In the genomic region with DNA sequence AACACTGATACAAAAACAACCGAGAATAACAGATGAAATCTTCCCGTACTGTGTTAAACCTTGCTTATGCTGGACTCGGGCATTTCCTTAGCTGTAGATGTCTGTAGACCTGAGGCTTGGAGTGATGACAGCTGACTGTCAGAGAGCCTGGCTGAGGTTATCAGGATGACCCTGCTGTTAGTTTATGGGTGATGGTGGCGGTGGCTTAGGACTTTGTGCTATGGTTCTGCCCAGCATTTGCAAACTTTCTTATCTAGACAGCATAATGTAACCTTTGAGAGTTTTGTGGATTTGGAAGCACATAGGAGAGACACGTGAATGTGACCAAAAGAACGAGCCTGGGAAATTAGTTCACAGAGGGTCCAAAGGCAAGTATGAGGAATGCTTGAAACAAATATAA, we compare ENCODE assay signal across 20 mouse cellular contexts.
A peak's percentile ranks its signal among the peaks of the same experiment; 100 is the strongest.
DNase-seq lines count a peak whose midpoint lies in the region; ATAC-seq and TF ChIP-seq lines count a peak whose summit lies in the region.
"Had no signal": no experiment of that assay in that cellular context is flagged by ENCODE, and none has a peak within 500 bp of the region (broad histone marks: within the 10 kb centered on the region; RNA-seq: fewer than 3 reads in every experiment).

No protein-coding gene starts in this region.

- no peak for TF ChIP-seq CTCF in heart, postnatal 0 days (IDR thresholded peaks at IDR 0.05; ENCODE audit: low read depth)

- peak overlapping the region; percentile 20; the same call in 1 of the 2 replicates for H3K27ac ChIP-seq in heart, postnatal 0 days (ENCODE audit: low read depth)
- H3K27ac ChIP-seq in limb, embryonic 14.5 days (replicated peaks; ENCODE audit: low read depth, low read length): 0 out of 2 replicates have a peak overlapping the region, but pooled peaks have one; percentile 14
- H3K27ac ChIP-seq in liver, embryonic 12.5 days: peak overlapping the region; percentile 42; the same call in 1 of the 2 replicates
- H3K27ac ChIP-seq: embryonic facial prominence, embryonic 12.5 days; hindbrain, embryonic 10.5 days; midbrain, embryonic 15.5 days had no signal

- no peak overlapping the region for H3K9ac ChIP-seq in heart, postnatal 0 days (replicated peaks; ENCODE audit: low read depth, low read length)
- H3K9ac ChIP-seq in limb, embryonic 14.5 days (ENCODE audit: low read depth, low read length, severe bottlenecking): no peak overlapping the region
- no peak overlapping the region for H3K9ac ChIP-seq in liver, embryonic 12.5 days
- H3K9ac ChIP-seq: embryonic facial prominence, embryonic 12.5 days; midbrain, embryonic 15.5 days had no signal

- 39% methylated on average over 6 of the region's 6 CpGs for WGBS in heart, postnatal 0 days
- whole genome bisulfite sequencing in limb, embryonic 14.5 days: 85% methylated on average over 6 of the region's 6 CpGs
- WGBS in liver, embryonic 12.5 days (ENCODE audit: insufficient replicate concordance): 34% methylated on average over 6 of the region's 6 CpGs

- no peaks in the 10 kb centered on the region for H3K4me1 ChIP-seq in heart, postnatal 0 days (ENCODE audit: control insufficient read depth, insufficient read depth)
- H3K4me1 ChIP-seq in limb, embryonic 14.5 days (ENCODE audit: control insufficient read depth, insufficient read depth, low read length): peaks cover 22% of the 10 kb centered on the region
- H3K4me1 ChIP-seq in liver, embryonic 12.5 days: no peaks in the 10 kb centered on the region

- intact Hi-C loops in heart, postnatal 14 days (cut with DNase I): no loop called here

- ATAC-seq in heart, postnatal 0 days (ENCODE audit: insufficient read depth, low read depth): no peak
- ATAC-seq in limb, embryonic 14.5 days (ENCODE audit: low FRiP score, low read depth): no peak
- peak; percentile 78 for ATAC-seq in liver, embryonic 12.5 days
- ATAC-seq: forebrain, embryonic 16.5 days; midbrain, embryonic 15.5 days had no signal

- DNase-seq in heart, postnatal 0 days (ENCODE audit: low spot score): no peak
- no peak for DNase-seq in heart, postnatal 14 days
- no peak for DNase-seq in limb, embryonic 14.5 days (ENCODE audit: low spot score)
- DNase-seq in yolk sac, embryonic 10.5 days (ENCODE audit: low spot score): peak; percentile 80
- DNase-seq in natural killer cell, adult 2 months (ENCODE audit: low spot score in 2 of 2): no peak
- DNase-seq in kidney, postnatal 10 days: no peak
- DNase-seq: adrenal gland, adult 2 months; cerebellum, adult 8-10 months; gastrocnemius, postnatal 25 days; kidney, adult 9 months; kidney, postnatal 36 days; lung, adult 2 months; lung, postnatal 36 days; right cerebral cortex, postnatal 14 days had no signal

- no peak overlapping the region for H3K4me3 ChIP-seq in heart, postnatal 0 days (ENCODE audit: low read depth, low read length)
- H3K4me3 ChIP-seq in limb, embryonic 14.5 days (replicated peaks; ENCODE audit: low read length): no peak overlapping the region
- no peak overlapping the region for H3K4me3 ChIP-seq in liver, embryonic 12.5 days
- H3K4me3 ChIP-seq: embryonic facial prominence, embryonic 12.5 days; hindbrain, embryonic 10.5 days; midbrain, embryonic 15.5 days; myocyte had no signal

- H3K27me3 ChIP-seq in heart, postnatal 0 days (ENCODE audit: control insufficient read depth, insufficient read depth, low read length): no peaks in the 10 kb centered on the region
- H3K27me3 ChIP-seq in limb, embryonic 14.5 days (ENCODE audit: control insufficient read depth, insufficient read depth, low read length): no peaks in the 10 kb centered on the region
- H3K27me3 ChIP-seq in liver, embryonic 12.5 days (replicated peaks): no peaks in the 10 kb centered on the region
- H3K27me3 ChIP-seq: embryonic facial prominence, embryonic 12.5 days; midbrain, embryonic 15.5 days had no signal

- no peaks in the 10 kb centered on the region for H3K9me3 ChIP-seq in heart, postnatal 0 days (replicated peaks; ENCODE audit: control insufficient read depth, low read length)
- no peaks in the 10 kb centered on the region for H3K9me3 ChIP-seq in limb, embryonic 14.5 days (ENCODE audit: control insufficient read depth, low read length)
- H3K9me3 ChIP-seq in liver, embryonic 12.5 days (replicated peaks): no peaks in the 10 kb centered on the region
- H3K9me3 ChIP-seq: embryonic facial prominence, embryonic 12.5 days; hindbrain, embryonic 10.5 days; midbrain, embryonic 15.5 days had no signal

- no peak for TF ChIP-seq EP300 in heart, postnatal 0 days (IDR thresholded peaks at IDR 0.05; ENCODE audit: low read depth)

- no peak overlapping the region for H3K4me2 ChIP-seq in heart, postnatal 0 days (ENCODE audit: low read depth, low read length)
- H3K4me2 ChIP-seq in limb, embryonic 14.5 days (replicated peaks; ENCODE audit: low read depth, low read length, severe bottlenecking): no peak overlapping the region
- H3K4me2 ChIP-seq in liver, embryonic 12.5 days: no peak overlapping the region
- H3K4me2 ChIP-seq: embryonic facial prominence, embryonic 12.5 days; midbrain, embryonic 15.5 days had no signal

- TF ChIP-seq POLR2A in limb, embryonic 14.5 days (IDR thresholded peaks at IDR 0.05; ENCODE audit: borderline replicate concordance, extremely low read depth, insufficient read depth, insufficient read length): no peak

- no peaks in the 10 kb centered on the region for H3K36me3 ChIP-seq in heart, postnatal 0 days (replicated peaks; ENCODE audit: control insufficient read depth, insufficient read depth, low read length)
- no peaks in the 10 kb centered on the region for H3K36me3 ChIP-seq in limb, embryonic 14.5 days (ENCODE audit: control insufficient read depth, insufficient read depth, low read length)
- H3K36me3 ChIP-seq in liver, embryonic 12.5 days: no peaks in the 10 kb centered on the region
- H3K36me3 ChIP-seq: embryonic facial prominence, embryonic 12.5 days; hindbrain, embryonic 10.5 days; midbrain, embryonic 15.5 days had no signal
